Mouse (Mus musculus) limb, embryonic 12.5 days (tissue): Measurements from ENCODE around the gene Mboat2. TPM values are rescaled to one million over a fixed set of nuclear protein-coding genes. Genes with fewer than 3 reads are reported as not detected.

Source experiments
- ATAC-seq: fragments of 200-750 bp; cut with Nextera tagmentation; 2 replicates; pipeline ENCODE4 v1.8.0; 2017; ENCODE audit warnings: low read depth, moderate TSS enrichment; ENCODE audit not compliant: insufficient number of reproducible peaks, insufficient read depth, low FRiP score, low TSS enrichment
- H3K27ac ChIP-seq: fragments of 300-500 bp; sonication (generic); 2 replicates; pipeline ENCODE4 v1.5.1; 2016; ENCODE audit warnings: mild to moderate bottlenecking, moderate library complexity
- H3K27me3 ChIP-seq: fragments of 300-500 bp; sonication (generic); 2 replicates; pipeline ENCODE4 v1.6.1; 2016; ENCODE audit warnings: mild to moderate bottlenecking, moderate library complexity
- H3K36me3 ChIP-seq: fragments of 300-500 bp; sonication (generic); 2 replicates; pipeline ENCODE4 v1.6.1; 2016; ENCODE audit warnings: mild to moderate bottlenecking, moderate library complexity
- H3K4me1 ChIP-seq: fragments of 300-500 bp; sonication (generic); replicated peaks from 2 replicates; pipeline ENCODE4 v1.6.1; 2016
- H3K4me2 ChIP-seq: fragments of 300-500 bp; sonication (generic); 2 replicates; pipeline ENCODE4 v1.6.1; 2016; ENCODE audit warnings: mild to moderate bottlenecking, moderate library complexity
- H3K4me3 ChIP-seq: fragments of 300-500 bp; sonication (generic); replicated peaks from 2 replicates; pipeline ENCODE4 v1.5.1; 2016; ENCODE audit warnings: mild to moderate bottlenecking
- H3K9ac ChIP-seq: fragments of 300-500 bp; sonication (generic); replicated peaks from 2 replicates; pipeline ENCODE4 v1.6.1; 2016; ENCODE audit warnings: mild to moderate bottlenecking, moderate library complexity
- H3K9me3 ChIP-seq: fragments of 300-500 bp; sonication (generic); 2 replicates; pipeline ENCODE4 v1.6.1; 2016; ENCODE audit warnings: mild to moderate bottlenecking, moderate library complexity
- WGBS: fragments of 180-500 bp; shearing (Covaris S2); methylation state at CpG from one replicate; pipeline ENCODE4 v1.1.7; 2016; 5-methylcytosine and 5-hydroxymethylcytosine counted together
- polyA plus RNA-seq: library from polyadenylated mRNA; unstranded; fragments of >200 nt; fragmentation: Nextera tagmentation; extraction: Ambion mirVana; gene quantifications from 2 replicates; pipeline ENCODE4 v1.2.1, GENCODE M21; 2016

Mboat2 gene
- polyA plus RNA-seq, 1 experiment from 2014 or later: 59.1 TPM

GRCm38 (mm10) chr12:24831964-24832427 is 1.3 kb downstream of the Mboat2 start:
- Histone ChIP-seq H3K4me2 (peak overlapping the region; percentile 72), H3K4me3 (peak overlapping the region; percentile 96), H3K9me3 (no peaks in the 10 kb centered on the region), H3K36me3 (no peaks in the 10 kb centered on the region), H3K9ac (peak overlapping the region; percentile 95), H3K27ac (peak overlapping the region; percentile 93), H3K27me3 (no peaks in the 10 kb centered on the region), H3K4me1 (peaks cover 33% of the 10 kb centered on the region)
- under 1% methylated on average over 32 of the region's 32 CpGs for WGBS
- ATAC-seq: no peak

- H3K27me3 ChIP-seq: no peaks in the 10 kb centered on the region
- peaks cover 34% of the 10 kb centered on the region for H3K4me1 ChIP-seq
- H3K4me3 ChIP-seq: peak overlapping the region; percentile 96
- H3K9ac ChIP-seq: peak overlapping the region; percentile 95
- no peak overlapping the region for H3K27ac ChIP-seq
- H3K4me2 ChIP-seq: peak overlapping the region; percentile 72
- WGBS: 29% methylated on average over 2 of the region's 2 CpGs
- no peak for ATAC-seq
- no peaks in the 10 kb centered on the region for H3K36me3 ChIP-seq
- no peaks in the 10 kb centered on the region for H3K9me3 ChIP-seq
Measured at GRCm38 (mm10) chr12:24832438-24832837, 1.8 kb downstream of the Mboat2 start.

GRCm38 (mm10) chr12:24837947-24838346 is 7.3 kb downstream of the Mboat2 start:
- H3K9me3 ChIP-seq: no peaks in the 10 kb centered on the region
- no peak overlapping the region for H3K9ac ChIP-seq
- H3K27me3 ChIP-seq: no peaks in the 10 kb centered on the region
- no peak overlapping the region for H3K4me3 ChIP-seq
- H3K4me1 ChIP-seq: peaks cover 53% of the 10 kb centered on the region
- ATAC-seq: no peak
- no peak overlapping the region for H3K4me2 ChIP-seq
- H3K27ac ChIP-seq: no peak overlapping the region
- 65% methylated on average over 2 of the region's 2 CpGs for WGBS
- H3K36me3 ChIP-seq: no peaks in the 10 kb centered on the region

- 57% methylated on average over 9 of the region's 9 CpGs for WGBS
- H3K27ac ChIP-seq: no peak overlapping the region
- no peak overlapping the region for H3K9ac ChIP-seq
- H3K9me3 ChIP-seq: no peaks in the 10 kb centered on the region
- no peaks in the 10 kb centered on the region for H3K27me3 ChIP-seq
- H3K4me1 ChIP-seq: peaks cover 67% of the 10 kb centered on the region
- H3K36me3 ChIP-seq: no peaks in the 10 kb centered on the region
- ATAC-seq: no peak
- peak overlapping the region; percentile 7; the same call in 1 of the 2 replicates for H3K4me2 ChIP-seq
- no peak overlapping the region for H3K4me3 ChIP-seq
Measured at GRCm38 (mm10) chr12:24841115-24841879, 10.6 kb downstream of the Mboat2 start.

GRCm38 (mm10) chr12:24842299-24842910 is 11.7 kb downstream of the Mboat2 start:
- Histone ChIP-seq H3K4me2 (no peak overlapping the region), H3K27ac (no peak overlapping the region), H3K4me3 (no peak overlapping the region), H3K4me1 (peaks cover 66% of the 10 kb centered on the region), H3K27me3 (no peaks in the 10 kb centered on the region), H3K9ac (no peak overlapping the region), H3K9me3 (no peaks in the 10 kb centered on the region), H3K36me3 (no peaks in the 10 kb centered on the region)
- no peak for ATAC-seq
- WGBS: 73% methylated on average over 11 of the region's 11 CpGs

- H3K4me3 ChIP-seq: no peak overlapping the region
- WGBS: 64% methylated on average over 7 of the region's 7 CpGs
- peaks cover 61% of the 10 kb centered on the region for H3K4me1 ChIP-seq
- H3K27me3 ChIP-seq: no peaks in the 10 kb centered on the region
- no peak overlapping the region for H3K9ac ChIP-seq
- no peak for ATAC-seq
- H3K4me2 ChIP-seq: no peak overlapping the region
- H3K27ac ChIP-seq: no peak overlapping the region
- H3K36me3 ChIP-seq: no peaks in the 10 kb centered on the region
- no peaks in the 10 kb centered on the region for H3K9me3 ChIP-seq
Measured at GRCm38 (mm10) chr12:24843395-24844072, 12.9 kb downstream of the Mboat2 start.

GRCm38 (mm10) chr12:24845344-24845743 is 14.7 kb downstream of the Mboat2 start:
- Histone ChIP-seq H3K36me3 (no peaks in the 10 kb centered on the region), H3K4me1 (peaks cover 61% of the 10 kb centered on the region), H3K27ac (no peak overlapping the region), H3K4me3 (no peak overlapping the region), H3K9ac (no peak overlapping the region), H3K27me3 (no peaks in the 10 kb centered on the region), H3K4me2 (no peak overlapping the region), H3K9me3 (no peaks in the 10 kb centered on the region)
- ATAC-seq: no peak
- 72% methylated on average over 4 of the region's 4 CpGs for WGBS

- Histone ChIP-seq H3K27me3 (no peaks in the 10 kb centered on the region), H3K36me3 (no peaks in the 10 kb centered on the region), H3K4me3 (no peak overlapping the region), H3K4me2 (no peak overlapping the region), H3K9me3 (no peaks in the 10 kb centered on the region), H3K9ac (no peak overlapping the region), H3K4me1 (peaks cover 36% of the 10 kb centered on the region), H3K27ac (no peak overlapping the region)
- no peak for ATAC-seq
- 69% methylated on average over 5 of the region's 5 CpGs for WGBS
Measured at GRCm38 (mm10) chr12:24848107-24848506, 17.4 kb downstream of the Mboat2 start.

GRCm38 (mm10) chr12:24857354-24857753 is 26.7 kb downstream of the Mboat2 start:
- Histone ChIP-seq H3K27ac (no peak overlapping the region), H3K27me3 (no peaks in the 10 kb centered on the region), H3K9me3 (no peaks in the 10 kb centered on the region), H3K4me3 (no peak overlapping the region), H3K36me3 (no peaks in the 10 kb centered on the region), H3K4me1 (no peaks in the 10 kb centered on the region; the same call in 1 of the 2 replicates), H3K9ac (no peak overlapping the region), H3K4me2 (no peak overlapping the region)
- WGBS: 86% methylated on average over 5 of the region's 5 CpGs
- no peak for ATAC-seq

GRCm38 (mm10) chr12:24859357-24859756 is 28.7 kb downstream of the Mboat2 start:
- no peak for ATAC-seq
- Histone ChIP-seq H3K4me3 (no peak overlapping the region), H3K36me3 (no peaks in the 10 kb centered on the region), H3K4me2 (no peak overlapping the region), H3K4me1 (peaks cover 6% of the 10 kb centered on the region), H3K9ac (no peak overlapping the region), H3K27me3 (no peaks in the 10 kb centered on the region), H3K27ac (no peak overlapping the region), H3K9me3 (no peaks in the 10 kb centered on the region)
- WGBS: 64% methylated on average over 7 of the region's 7 CpGs

- H3K27ac ChIP-seq: no peak overlapping the region
- H3K9me3 ChIP-seq: no peaks in the 10 kb centered on the region
- no peak overlapping the region for H3K4me2 ChIP-seq
- no peak overlapping the region for H3K9ac ChIP-seq
- no peak for ATAC-seq
- no peak overlapping the region for H3K4me3 ChIP-seq
- no peaks in the 10 kb centered on the region for H3K36me3 ChIP-seq
- H3K4me1 ChIP-seq: peaks cover 14% of the 10 kb centered on the region
- 81% methylated on average over 9 of the region's 9 CpGs for WGBS
- H3K27me3 ChIP-seq: no peaks in the 10 kb centered on the region
Measured at GRCm38 (mm10) chr12:24860436-24860835, 29.8 kb downstream of the Mboat2 start.
